Mouse (Mus musculus): Measurements from ENCODE around the gene P3h3.
A peak's percentile ranks its signal among the peaks of the same experiment; 100 is the strongest.

Gene P3h3

GRCm38 (mm10) chr6:124865766-124866362, 8.3 kb upstream of the P3h3 start:
- DNase-seq (ENCODE audit: inconsistent ontology term) = no peak

GRCm38 (mm10) chr6:124863658-124864298, 6.2 kb upstream of the P3h3 start, which contains the start of gene Gpr162:
Gene Gpr162, minus strand, starts transcription at chr6:124863983.
- DNase-seq (ENCODE audit: inconsistent ontology term) = peak; percentile 75

- DNase-seq (ENCODE audit: inconsistent ontology term) = peak; percentile 17
These were observed 5.6 kb upstream of the P3h3 start for GRCm38 (mm10) chr6:124863125-124863657.

DNA sequence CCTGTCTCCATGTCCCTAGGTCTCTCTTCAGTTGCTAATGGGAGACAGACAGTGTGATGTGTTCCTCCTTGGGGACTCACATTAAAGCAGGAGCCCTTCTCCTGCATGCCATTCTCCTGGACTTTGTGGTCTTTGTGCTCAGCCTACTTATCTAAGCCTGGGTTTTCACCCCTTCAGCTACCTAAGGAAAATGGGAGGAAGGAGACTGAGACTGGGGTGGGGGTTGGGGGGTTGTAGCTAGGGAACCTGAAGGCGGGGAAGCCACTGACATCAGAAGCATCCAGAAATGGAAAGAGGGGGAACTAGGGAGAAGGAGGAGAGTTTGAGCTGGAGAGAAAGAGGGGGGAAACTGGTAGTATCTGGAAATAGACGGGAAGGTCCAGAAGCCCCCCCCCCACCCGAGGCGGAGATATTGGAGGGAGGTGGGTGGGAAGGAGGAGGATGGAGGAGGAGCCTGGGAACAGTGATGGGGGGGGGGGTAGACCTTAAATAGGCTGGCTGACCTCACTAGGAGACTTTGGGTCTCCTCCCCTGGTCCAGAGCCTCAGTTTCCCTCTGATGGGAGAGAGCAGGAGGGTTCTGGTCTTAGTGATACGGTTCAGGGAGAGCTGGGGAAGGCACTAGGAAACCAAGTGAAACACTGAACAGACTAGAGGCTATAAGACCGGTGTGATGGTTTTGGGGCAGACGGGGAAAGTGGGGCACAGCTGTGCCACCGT, 5.0 kb upstream of the P3h3 start:
- no peak for DNase-seq (ENCODE audit: inconsistent ontology term)

DNA sequence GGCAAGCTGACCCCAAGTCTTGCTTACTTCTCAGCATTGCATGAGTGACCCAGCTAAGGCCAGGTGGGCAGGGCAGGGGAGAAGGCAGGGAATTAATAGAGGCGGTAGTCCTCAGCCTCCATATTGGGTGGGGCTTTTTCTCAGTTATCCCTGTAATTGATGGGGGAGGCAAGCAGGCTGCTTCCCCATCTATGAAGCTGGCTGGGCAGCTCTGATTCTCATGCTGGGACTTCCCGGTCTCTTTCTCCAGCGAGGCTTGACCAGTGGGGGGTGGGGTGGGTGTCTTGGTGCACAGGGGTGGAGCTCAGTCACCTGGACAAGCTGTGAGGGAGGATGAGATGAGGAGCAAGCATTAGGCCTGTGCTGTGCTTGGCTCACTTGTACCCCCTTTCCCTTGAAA, 4.2 kb upstream of the P3h3 start:
- DNase-seq (ENCODE audit: inconsistent ontology term) = no peak

DNA sequence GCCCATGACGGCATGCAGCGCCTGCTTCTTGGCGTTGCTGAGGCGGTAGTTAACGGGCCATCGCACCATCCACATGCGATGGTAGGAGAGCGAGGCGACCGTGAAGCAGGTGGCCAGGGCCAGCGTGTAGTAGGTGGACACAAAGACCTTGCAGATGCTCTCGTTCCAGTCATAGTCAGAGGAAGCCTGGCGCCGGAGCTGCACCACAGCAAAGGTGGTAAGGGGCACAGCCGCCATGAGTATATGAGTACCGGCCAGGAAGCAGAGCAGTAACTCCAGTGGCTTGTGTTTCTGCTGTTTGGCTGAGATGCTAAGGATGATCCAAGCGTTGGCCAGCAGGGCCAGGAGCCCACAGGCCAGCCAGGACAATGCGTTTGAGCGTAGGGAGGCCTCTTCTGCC, 3.7 kb upstream of the P3h3 start:
- DNase-seq (ENCODE audit: inconsistent ontology term) = no peak

GRCm38 (mm10) chr6:124860511-124860910, 3.0 kb upstream of the P3h3 start:
- no peak for DNase-seq (ENCODE audit: inconsistent ontology term)

DNA sequence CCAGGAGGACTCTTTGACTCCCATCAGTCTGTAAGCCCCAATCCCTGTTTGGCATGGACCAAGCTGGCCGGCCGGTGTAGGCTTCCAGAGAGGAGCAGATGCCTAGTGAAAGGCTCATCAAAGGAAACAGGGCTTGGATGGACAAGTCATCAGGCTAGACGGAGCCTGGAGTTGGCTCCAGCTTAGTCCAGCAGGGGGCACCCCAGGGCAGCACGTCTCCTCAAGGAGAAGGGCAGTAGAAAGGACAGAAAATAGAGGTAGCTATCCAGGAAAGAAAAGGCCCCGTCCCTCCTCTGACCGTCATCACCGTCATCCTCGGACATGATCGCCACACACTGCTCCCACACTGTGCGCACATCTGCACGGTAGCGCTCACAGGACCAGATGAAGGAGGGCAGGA, 2.2 kb upstream of the P3h3 start:
- peak; percentile 91 for DNase-seq (ENCODE audit: inconsistent ontology term)

DNA sequence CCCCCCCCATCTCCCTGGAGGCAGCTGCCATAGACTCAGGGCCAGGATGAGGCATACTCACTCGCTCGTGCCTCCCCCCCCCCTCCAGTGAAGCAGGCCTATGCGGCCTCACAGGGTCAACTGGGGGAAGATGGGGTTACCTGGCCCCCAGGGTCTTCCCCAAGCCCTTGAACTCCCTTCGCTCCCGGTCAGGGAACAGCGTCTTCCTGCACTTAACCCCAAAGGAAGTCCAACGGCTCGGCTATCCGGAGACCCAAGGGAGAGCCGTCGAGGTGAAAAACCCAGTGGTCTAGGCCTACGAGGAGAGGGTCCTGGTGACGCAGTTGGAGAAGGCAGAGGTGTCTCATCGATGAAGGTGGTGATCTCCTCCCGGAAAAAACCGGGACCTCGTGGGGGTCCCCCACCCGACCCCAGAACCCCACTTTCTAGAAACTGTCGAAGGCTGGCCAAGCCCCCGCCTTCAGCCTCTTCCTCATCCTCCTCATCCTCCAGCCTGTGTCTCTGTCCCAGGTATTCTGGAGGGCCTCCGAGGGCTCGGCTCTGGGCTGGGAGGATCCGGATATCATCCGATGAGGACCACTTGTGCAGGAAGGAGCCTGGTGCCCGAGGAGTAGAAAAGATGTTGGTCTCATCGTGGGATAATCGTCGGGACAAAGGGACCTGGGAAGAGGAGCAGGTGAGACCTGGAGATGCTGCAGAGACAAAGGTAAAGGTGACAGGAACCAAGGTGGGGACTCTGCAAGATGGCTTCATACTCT, 1.2 kb upstream of the P3h3 start:
- no peak for DNase-seq (ENCODE audit: inconsistent ontology term)

GRCm38 (mm10) chr6:124857840-124858530, 433 bp upstream of the P3h3 start:
- DNase-seq (ENCODE audit: inconsistent ontology term) = peak; percentile 14

DNA sequence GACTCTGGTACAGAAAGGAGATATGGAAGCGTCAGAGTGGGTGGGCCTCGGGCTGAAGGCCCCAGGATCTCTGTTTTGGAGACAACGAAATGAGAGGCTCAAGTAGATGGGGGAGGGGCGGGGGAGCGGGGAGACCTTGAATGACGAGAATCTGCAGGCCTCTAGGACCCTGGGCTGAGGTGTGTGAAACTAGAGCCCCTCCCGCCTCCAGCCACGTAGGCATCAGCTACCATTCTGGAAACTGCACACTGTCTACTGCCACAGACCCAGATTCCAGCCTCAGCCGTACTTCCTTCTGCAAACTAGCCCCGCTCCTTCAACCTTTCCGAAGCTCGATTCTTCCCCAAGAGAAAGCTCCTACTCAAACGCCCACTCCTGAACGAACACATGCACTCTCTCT, 1.2 kb downstream of the P3h3 start:
- no peak for DNase-seq (ENCODE audit: inconsistent ontology term)

- DNase-seq (ENCODE audit: inconsistent ontology term) = no peak
These were observed 2.9 kb downstream of the P3h3 start for GRCm38 (mm10) chr6:124854647-124855046.

GRCm38 (mm10) chr6:124850535-124850934, 7.0 kb downstream of the P3h3 start:
- DNase-seq (ENCODE audit: inconsistent ontology term) = no peak

DNA sequence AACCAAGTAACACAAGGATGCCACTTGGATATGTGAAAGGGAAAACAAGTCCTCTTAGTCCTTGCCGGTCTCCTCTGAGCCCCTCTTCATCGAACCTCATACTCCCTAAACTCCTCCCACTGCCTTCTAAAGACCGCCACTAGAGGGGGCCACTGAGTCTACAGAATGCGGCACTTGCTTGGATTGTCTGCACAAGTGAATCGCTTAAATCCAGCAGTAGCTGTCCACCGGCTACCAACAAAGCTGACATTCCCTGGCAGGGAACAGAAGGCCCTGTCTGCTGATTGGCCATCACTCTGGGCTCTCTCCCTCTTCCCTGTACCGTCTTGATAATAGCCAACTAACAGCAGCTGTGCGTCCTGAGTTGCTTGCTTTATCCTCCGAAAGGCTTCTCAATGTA, 10.2 kb downstream of the P3h3 start:
- peak; percentile 89 for DNase-seq (ENCODE audit: inconsistent ontology term)

DNA sequence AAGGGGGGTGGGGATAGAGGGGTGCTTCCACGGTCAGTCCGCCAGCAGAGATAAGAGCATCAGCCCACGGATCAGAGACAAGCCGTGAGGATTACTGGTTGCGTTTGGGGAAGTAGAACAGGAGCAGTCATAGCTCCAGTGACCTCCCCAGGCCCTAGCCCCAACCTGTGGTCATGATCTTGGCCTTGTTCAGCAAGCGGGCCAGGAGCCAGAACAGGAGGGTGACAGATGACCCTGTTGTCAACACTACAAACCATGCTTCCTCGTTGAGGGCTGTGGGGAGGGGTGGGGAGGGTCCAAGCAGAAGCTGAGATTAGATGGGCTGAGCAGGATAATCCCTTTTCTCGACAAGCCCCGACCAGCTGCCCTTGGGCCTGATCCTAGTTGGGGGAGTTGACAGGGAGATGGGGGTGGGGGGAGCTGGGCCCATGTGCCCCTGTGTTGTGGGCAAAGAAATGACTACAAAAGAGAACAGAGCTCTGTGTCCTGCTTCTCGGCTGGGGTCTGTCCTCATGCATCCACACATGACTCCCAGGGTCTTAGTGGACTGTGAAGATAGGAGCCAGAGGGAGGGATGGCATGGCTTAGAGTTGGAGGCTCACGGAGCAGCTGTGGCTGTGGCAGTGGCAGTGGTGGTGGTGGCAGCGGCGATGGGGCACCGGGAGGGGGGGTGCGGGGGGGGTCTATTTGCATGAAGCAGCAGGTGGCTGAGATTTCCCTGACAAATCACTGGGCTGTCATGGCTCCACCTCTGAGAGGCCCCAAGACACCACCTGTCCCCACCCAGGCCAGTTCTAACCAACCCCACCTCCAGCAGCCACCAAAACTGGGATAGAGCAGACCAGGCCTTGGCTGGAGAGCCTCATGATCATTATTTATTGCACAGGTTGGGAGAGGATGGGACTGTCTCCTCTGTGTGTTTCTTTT, 17.0 kb downstream of the P3h3 start, which contains the start of gene Gnb3:
Gene Gnb3, minus strand, starts transcription at position 35 of the 927 bp plus-strand sequence.
- no peak for DNase-seq (ENCODE audit: inconsistent ontology term)

- peak; percentile 17 for DNase-seq (ENCODE audit: inconsistent ontology term)
These were observed 17.7 kb downstream of the P3h3 start for GRCm38 (mm10) chr6:124839805-124840204.

- DNase-seq (ENCODE audit: inconsistent ontology term) = no peak
These were observed 21.1 kb downstream of the P3h3 start for GRCm38 (mm10) chr6:124836411-124836810.

DNA sequence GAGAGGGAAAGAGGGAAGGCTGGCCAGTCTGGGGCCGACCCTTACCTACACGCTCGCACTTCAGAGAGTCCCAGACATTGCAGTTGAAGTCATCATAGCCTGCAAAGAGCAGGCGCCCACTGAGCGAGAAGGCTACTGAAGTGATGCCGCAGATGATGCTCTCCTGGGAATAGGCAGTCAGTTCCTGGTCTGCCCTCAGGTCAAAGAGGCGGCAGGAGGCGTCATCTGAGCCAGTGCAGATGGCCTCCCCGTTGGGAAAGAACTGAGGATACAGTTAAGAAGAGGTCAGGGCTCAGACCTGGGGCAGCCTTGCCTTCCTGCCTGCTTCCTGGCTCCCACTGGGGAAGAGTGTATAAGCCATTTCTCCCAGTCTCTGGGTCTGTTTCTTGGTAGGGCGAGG, 22.0 kb downstream of the P3h3 start:
- no peak for DNase-seq (ENCODE audit: inconsistent ontology term)

- no peak for DNase-seq (ENCODE audit: inconsistent ontology term)
These were observed 23.0 kb downstream of the P3h3 start for GRCm38 (mm10) chr6:124834512-124835081.

- DNase-seq (ENCODE audit: inconsistent ontology term) = no peak
These were observed 25.9 kb downstream of the P3h3 start for GRCm38 (mm10) chr6:124831649-124832048.

Data from Muller cell, postnatal 12 days (primary cell).